Mouse (Mus musculus) embryonic facial prominence, embryonic 14.5 days (tissue): ENCODE measurements around the gene Syt14. TPM values are rescaled to one million over a fixed set of nuclear protein-coding genes. Genes with fewer than 3 reads are reported as not detected.

Experiments used
- ATAC-seq: fragments of 200-750 bp; cut with Nextera tagmentation; 2 replicates; pipeline ENCODE4 v1.8.0; 2017; ENCODE audit warnings: low read depth, moderate number of reproducible peaks, moderate TSS enrichment
- DNase-seq: peaks from one replicate; pipeline ENCODE4 v3.0.0-alpha.2; 2015; ENCODE audit warnings: low spot score
- H3K27ac ChIP-seq: fragments of 300-500 bp; sonication (generic); replicated peaks from 2 replicates; pipeline ENCODE4 v1.5.1; 2014; ENCODE audit warnings: low read depth, mild to moderate bottlenecking, low read length, moderate library complexity
- H3K27me3 ChIP-seq: fragments of 300-500 bp; sonication (generic); replicated peaks from 2 replicates; pipeline ENCODE4 v1.6.1; 2014; ENCODE audit warnings: low read length; ENCODE audit not compliant: control insufficient read depth, insufficient read depth
- H3K36me3 ChIP-seq: fragments of 300-500 bp; sonication (generic); 2 replicates; pipeline ENCODE4 v1.6.1; 2014; ENCODE audit warnings: low read length, mixed read lengths; ENCODE audit not compliant: control insufficient read depth, insufficient read depth
- H3K4me1 ChIP-seq: fragments of 300-500 bp; sonication (generic); 2 replicates; pipeline ENCODE4 v1.6.1; 2014; ENCODE audit warnings: antibody characterized with exemption, low read length; ENCODE audit not compliant: control insufficient read depth, insufficient read depth
- H3K4me2 ChIP-seq: fragments of 300-500 bp; sonication (generic); 2 replicates; pipeline ENCODE4 v1.6.1; 2014; ENCODE audit warnings: low read depth, mild to moderate bottlenecking, low read length, moderate library complexity, mixed read lengths
- H3K4me3 ChIP-seq: fragments of 300-500 bp; sonication (generic); 2 replicates; pipeline ENCODE4 v1.5.1; 2014; ENCODE audit warnings: low read depth, mild to moderate bottlenecking, low read length
- H3K9ac ChIP-seq: fragments of 300-500 bp; sonication (generic); 2 replicates; pipeline ENCODE4 v1.6.1; 2014; ENCODE audit warnings: low read depth, mild to moderate bottlenecking, low read length, moderate library complexity, mixed read lengths
- H3K9me3 ChIP-seq: fragments of 300-500 bp; sonication (generic); 2 replicates; pipeline ENCODE4 v1.6.1; 2016; ENCODE audit warnings: low read length; ENCODE audit not compliant: control insufficient read depth
- WGBS: fragments of 180-500 bp; shearing (Covaris S2); extraction: QIAGEN DNeasy Blood & Tissue Kit; methylation state at CpG from one replicate; pipeline ENCODE4 v1.1.7; 2014; 5-methylcytosine and 5-hydroxymethylcytosine counted together
- polyA plus RNA-seq: library from polyadenylated mRNA; unstranded; fragments of >200 nt; fragmentation: Nextera tagmentation; extraction: Ambion mirVana; gene quantifications from 2 replicates; pipeline ENCODE4 v1.2.1, GENCODE M21; 2014

Syt14 gene
- polyA plus RNA-seq, 1 experiment from 2014 or later = 2.2 TPM

GRCm38 (mm10) chr1:192854819-192855271 lies 180.7 kb downstream of the Syt14 start:
- H3K27ac ChIP-seq = peak overlapping the region; percentile 99
- WGBS = under 1% methylated on average over 19 of the region's 45 CpGs
- H3K27me3 ChIP-seq = no peaks in the 10 kb centered on the region
- ATAC-seq = peak; percentile 48
- H3K9me3 ChIP-seq = no peaks in the 10 kb centered on the region
- peaks cover 54% of the 10 kb centered on the region for H3K4me1 ChIP-seq
- H3K4me2 ChIP-seq = peak overlapping the region; percentile 81
- peak overlapping the region; percentile 97 for H3K9ac ChIP-seq
- DNase-seq = peak; percentile 72
- H3K36me3 ChIP-seq = peaks cover 10% of the 10 kb centered on the region
- peak overlapping the region; percentile 89 for H3K4me3 ChIP-seq

GRCm38 (mm10) chr1:192853988-192854818 lies 181.4 kb downstream of the Syt14 start:
- 2% methylated on average over 19 of the region's 19 CpGs for WGBS
- no peak for DNase-seq
- no peak for ATAC-seq

GRCm38 (mm10) chr1:192853429-192853828 lies 182.1 kb downstream of the Syt14 start:
- peaks cover 24% of the 10 kb centered on the region for H3K36me3 ChIP-seq
- H3K9me3 ChIP-seq = no peaks in the 10 kb centered on the region
- peak overlapping the region; percentile 81 for H3K4me2 ChIP-seq
- WGBS = 29% methylated on average over 2 of the region's 2 CpGs
- peak overlapping the region; percentile 97 for H3K9ac ChIP-seq
- H3K27me3 ChIP-seq = no peaks in the 10 kb centered on the region
- H3K4me1 ChIP-seq = peaks cover 53% of the 10 kb centered on the region
- DNase-seq = no peak
- H3K4me3 ChIP-seq = peak overlapping the region; percentile 89
- peak overlapping the region; percentile 99 for H3K27ac ChIP-seq
- no peak for ATAC-seq

More at GRCm38 (mm10) chr1:192853988-192854818, 181.4 kb downstream of the Syt14 start:
- H3K4me1 ChIP-seq = peaks cover 54% of the 10 kb centered on the region
- peak overlapping the region; percentile 81 for H3K4me2 ChIP-seq
- no peaks in the 10 kb centered on the region for H3K27me3 ChIP-seq
- no peaks in the 10 kb centered on the region for H3K9me3 ChIP-seq
- peak overlapping the region; percentile 99 for H3K27ac ChIP-seq
- H3K4me3 ChIP-seq = peak overlapping the region; percentile 89
- peaks cover 17% of the 10 kb centered on the region for H3K36me3 ChIP-seq
- peak overlapping the region; percentile 97 for H3K9ac ChIP-seq

GRCm38 (mm10) chr1:192852047-192852446 lies 183.5 kb downstream of the Syt14 start:
- DNase-seq = no peak
- Histone ChIP-seq H3K9ac (peak overlapping the region; percentile 97), H3K36me3 (peaks cover 38% of the 10 kb centered on the region), H3K4me2 (peak overlapping the region; percentile 81), H3K4me1 (peaks cover 43% of the 10 kb centered on the region), H3K9me3 (no peaks in the 10 kb centered on the region), H3K27ac (peak overlapping the region; percentile 75), H3K4me3 (peak overlapping the region; percentile 89), H3K27me3 (no peaks in the 10 kb centered on the region)
- ATAC-seq = no peak

GRCm38 (mm10) chr1:192851640-192852039 lies 183.9 kb downstream of the Syt14 start:
- peak overlapping the region; percentile 97 for H3K9ac ChIP-seq
- peak; percentile 19; the same call in 1 of the 2 replicates for ATAC-seq

GRCm38 (mm10) chr1:192851126-192851525 lies 184.4 kb downstream of the Syt14 start:
- peak overlapping the region; percentile 97 for H3K9ac ChIP-seq
- no peak for DNase-seq
- peaks cover 47% of the 10 kb centered on the region for H3K36me3 ChIP-seq
- 2% methylated on average over 2 of the region's 2 CpGs for WGBS
- H3K9me3 ChIP-seq = no peaks in the 10 kb centered on the region
- H3K4me2 ChIP-seq = peak overlapping the region; percentile 81
- peaks cover 38% of the 10 kb centered on the region for H3K4me1 ChIP-seq
- no peak for ATAC-seq
- no peaks in the 10 kb centered on the region for H3K27me3 ChIP-seq
- peak overlapping the region; percentile 75 for H3K27ac ChIP-seq
- H3K4me3 ChIP-seq = peak overlapping the region; percentile 89

More at GRCm38 (mm10) chr1:192851640-192852039, 183.9 kb downstream of the Syt14 start:
- Histone ChIP-seq H3K27ac (peak overlapping the region; percentile 75), H3K9me3 (no peaks in the 10 kb centered on the region), H3K4me1 (peaks cover 43% of the 10 kb centered on the region), H3K36me3 (peaks cover 42% of the 10 kb centered on the region), H3K4me3 (peak overlapping the region; percentile 89), H3K4me2 (peak overlapping the region; percentile 81), H3K27me3 (no peaks in the 10 kb centered on the region)
- WGBS = 0% methylated on average over 6 of the region's 6 CpGs
- peak; percentile 93 for DNase-seq

- no peaks in the 10 kb centered on the region for H3K27me3 ChIP-seq
- 57% methylated on average over 5 of the region's 5 CpGs for WGBS
- H3K9me3 ChIP-seq = no peaks in the 10 kb centered on the region
- H3K4me2 ChIP-seq = no peak overlapping the region
- DNase-seq (no peak), ATAC-seq (no peak)
- no peak overlapping the region for H3K4me3 ChIP-seq
- H3K4me1 ChIP-seq = peaks cover 37% of the 10 kb centered on the region
- peaks cover 63% of the 10 kb centered on the region for H3K36me3 ChIP-seq
- no peak overlapping the region for H3K27ac ChIP-seq
- H3K9ac ChIP-seq = no peak overlapping the region
Measured at GRCm38 (mm10) chr1:192849616-192850015, 186.0 kb downstream of the Syt14 start.

- no peak for ATAC-seq
- WGBS = 45% methylated on average over 3 of the region's 3 CpGs
- H3K27ac ChIP-seq = no peak overlapping the region
- H3K9ac ChIP-seq = no peak overlapping the region
- no peaks in the 10 kb centered on the region for H3K9me3 ChIP-seq
- H3K4me1 ChIP-seq = peaks cover 19% of the 10 kb centered on the region
- DNase-seq = no peak
- H3K36me3 ChIP-seq = peaks cover 78% of the 10 kb centered on the region
- H3K4me2 ChIP-seq = no peak overlapping the region
- H3K4me3 ChIP-seq = no peak overlapping the region
- H3K27me3 ChIP-seq = no peaks in the 10 kb centered on the region
Measured at GRCm38 (mm10) chr1:192847254-192847653, 188.3 kb downstream of the Syt14 start.
